Mouse (Mus musculus) retina, embryonic 14.5 days (tissue): ENCODE measurements around the gene Hoxa3.
A peak's percentile ranks its signal among the peaks of the same experiment; 100 is the strongest.

ENCODE experiments used
- DNase-seq: peaks from one replicate; pipeline ENCODE4 v3.0.0-alpha.2; 2015; ENCODE audit warnings: low spot score

Hoxa3 gene

DNA sequence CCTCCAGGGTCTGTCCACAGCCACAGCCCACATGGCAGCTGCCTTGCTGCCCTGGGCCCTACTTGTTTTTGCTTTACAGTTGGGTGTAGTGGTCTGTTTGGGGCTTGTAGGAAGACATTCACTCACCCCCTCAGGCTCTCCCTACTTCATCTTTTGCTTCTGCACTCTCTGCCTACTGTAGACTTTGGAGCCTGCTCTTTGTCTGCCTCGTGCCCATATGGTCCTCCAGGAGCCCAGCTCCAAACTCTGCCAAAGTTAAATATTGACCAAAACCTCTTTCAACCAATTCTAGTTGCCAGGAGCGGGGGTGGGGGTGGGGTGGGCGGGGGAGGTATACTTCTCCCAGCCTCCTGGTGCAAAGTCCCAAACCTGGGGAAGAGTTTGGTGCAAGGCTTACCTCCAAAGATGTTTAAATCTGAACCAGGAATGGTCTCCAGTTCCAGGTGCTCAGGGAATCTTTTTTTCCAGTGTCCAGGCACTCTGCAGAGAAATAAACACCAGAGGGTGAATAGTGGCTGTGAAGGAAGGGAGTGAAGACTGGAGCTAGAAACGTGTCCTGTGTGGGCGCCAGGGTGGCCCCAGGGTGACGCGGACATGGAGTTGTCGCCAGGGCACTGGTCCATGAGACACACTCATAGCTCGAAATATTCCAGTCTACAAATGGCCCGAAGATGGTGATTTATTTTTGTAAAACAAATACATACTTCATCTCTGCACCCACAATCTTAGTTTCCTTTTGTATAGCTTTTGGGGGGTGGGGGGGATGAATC is 29.6 kb downstream of the Hoxa3 start:
- no peak for DNase-seq

DNA sequence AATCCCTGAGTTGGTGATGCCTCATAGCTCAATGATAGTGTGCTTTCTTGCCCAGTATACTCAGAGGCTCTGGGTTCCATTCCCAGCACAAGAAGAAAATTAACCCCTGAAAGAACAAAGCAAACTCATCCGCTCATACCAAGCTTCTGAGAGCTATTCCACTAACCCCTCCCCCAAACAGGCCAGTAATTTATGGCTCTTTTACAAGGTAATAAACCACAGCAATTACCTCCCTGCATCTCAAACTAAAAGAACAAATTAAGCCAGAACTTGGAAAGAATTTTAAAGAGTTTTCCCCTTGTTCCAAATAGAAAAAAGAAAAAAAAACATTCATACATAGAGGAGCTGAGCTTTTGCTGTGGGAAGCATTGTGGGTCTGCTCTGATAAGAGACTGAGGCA is 30.3 kb downstream of the Hoxa3 start:
- no peak for DNase-seq

DNA sequence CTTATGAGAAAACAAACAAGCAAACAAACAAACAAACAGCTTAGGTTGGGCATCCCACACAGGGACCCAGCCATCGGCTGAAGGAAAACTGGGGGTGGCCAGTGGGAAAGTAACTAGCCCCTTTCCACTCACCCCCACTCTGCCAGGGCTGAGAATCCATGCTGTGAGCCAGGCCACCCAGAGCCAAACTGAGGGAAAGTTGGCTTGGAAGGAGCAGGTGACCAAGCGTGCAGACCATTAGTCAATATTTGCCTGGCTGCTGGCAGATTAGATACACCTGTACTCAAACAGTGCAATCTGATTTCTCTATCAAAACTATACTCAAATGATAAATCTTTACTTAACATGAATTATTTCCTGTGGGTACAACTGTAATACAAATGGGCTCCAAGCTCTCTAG is 31.1 kb downstream of the Hoxa3 start:
- no peak for DNase-seq

DNA sequence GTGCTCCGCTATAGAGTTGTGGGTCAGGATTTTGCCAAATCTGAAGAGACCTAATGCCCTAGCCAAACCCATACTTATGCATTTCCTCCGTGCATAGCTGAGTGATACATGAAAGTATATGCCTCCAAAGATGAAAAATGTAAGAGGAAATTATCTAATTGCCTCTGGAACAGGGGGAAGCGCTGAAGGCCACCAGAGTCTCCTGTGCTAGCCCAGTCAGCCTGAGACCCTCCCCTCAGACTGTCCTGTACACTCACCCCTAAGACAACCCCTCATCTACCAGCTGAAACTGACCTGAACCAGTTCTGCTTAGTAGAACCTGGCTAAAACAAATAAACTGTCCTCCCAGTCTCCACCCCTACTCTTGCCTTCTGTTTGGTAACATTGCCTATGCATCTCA is 32.4 kb downstream of the Hoxa3 start:
- DNase-seq, result no peak

DNA sequence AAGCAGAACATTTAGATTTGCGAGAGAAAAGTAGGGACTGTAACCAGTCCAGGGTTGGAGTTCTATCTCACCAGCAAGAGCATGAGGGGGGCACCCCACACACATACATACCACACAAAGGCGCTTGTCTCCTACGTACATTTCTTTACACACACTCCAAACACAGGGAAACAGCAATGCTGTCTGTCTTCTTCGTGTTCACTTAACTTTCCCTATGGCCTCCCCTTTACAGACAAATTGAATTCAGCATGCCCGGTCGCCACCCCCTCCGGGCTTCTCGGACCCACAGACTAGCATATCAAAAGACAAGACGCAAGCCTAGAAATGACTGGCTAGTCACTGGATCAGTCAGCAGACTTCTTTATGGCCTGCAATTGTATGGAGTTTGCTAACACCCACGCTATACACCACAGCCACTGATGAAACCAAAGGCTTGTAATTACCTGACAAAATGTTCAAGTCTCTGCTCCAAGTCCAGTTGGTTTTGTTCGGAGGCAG is 32.9 kb downstream of the Hoxa3 start:
- DNase-seq, result no peak

DNA sequence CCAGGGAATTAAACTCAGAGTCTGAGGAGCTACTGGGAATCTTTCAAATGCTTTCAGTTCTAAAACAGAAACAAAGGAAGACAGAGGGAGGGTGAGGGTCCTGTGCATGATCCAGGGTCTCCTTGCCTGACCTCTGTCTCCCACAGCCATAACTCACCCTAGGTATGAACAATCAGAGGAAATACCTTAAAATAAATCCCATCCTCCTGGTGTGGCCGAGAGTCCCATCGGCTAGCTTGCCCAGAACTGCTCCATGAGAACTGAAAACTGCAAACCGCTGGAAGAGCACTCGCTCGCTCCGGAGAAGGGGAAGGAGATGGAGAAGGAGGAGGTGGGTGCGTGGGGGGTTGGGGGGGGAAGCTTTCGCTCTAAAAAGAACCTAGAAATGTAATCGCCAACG is 33.4 kb downstream of the Hoxa3 start:
- DNase-seq, result no peak

DNA sequence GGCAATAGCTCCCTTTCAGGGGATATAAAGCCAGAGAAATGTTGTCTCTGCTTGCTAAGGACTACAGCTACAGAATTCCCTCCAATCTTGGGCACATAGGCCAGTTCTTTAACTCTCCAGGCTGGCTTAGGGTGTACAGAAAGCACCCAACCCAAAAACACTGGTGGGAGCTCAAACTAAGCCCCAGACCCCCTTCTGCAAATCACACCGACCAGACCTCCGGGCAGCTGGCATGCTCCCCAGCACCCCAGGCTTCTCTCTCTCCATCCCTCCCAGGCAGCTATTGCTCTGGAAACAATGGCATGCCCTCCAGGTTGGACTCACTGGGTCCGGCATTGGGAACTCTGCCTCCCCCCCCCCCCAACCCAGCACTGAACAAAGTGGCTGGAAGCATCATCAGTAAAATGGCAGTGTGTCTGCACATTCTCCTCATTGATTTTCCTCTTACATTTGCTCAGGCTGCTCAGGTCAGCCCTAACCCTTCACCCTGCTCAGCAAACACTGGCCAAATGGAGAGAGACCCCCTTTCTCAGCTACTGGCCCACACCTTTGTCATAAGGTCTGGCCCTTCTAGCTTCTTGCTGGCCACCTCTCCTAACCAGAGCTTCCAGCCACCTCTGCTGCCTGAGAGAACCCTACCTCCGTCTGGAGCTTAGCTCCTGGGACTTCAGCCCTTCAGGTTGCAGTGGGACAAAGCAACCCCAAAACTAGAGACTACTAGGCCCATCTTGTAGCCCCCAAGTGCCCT is 34.0 kb downstream of the Hoxa3 start:
- DNase-seq, result no peak

DNA sequence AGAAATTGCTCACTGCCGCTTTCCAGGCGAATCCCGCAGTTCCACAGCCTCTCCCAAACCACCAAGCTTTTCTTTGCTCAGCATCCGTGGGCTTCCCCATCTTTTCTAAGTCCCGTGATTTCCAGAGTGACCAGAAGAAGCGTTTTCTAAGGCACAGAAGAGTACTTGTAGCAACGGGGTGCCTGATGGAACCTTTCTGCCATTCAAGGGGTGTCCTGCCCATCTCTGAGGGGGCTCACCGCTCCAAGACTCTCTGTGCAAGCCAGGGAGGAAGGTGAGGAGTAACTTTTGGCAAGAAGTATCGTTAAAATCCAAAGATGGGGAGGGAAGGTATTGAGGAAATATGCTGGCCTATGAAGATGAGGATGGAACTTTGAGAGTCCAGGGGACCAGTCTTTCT is 35.3 kb downstream of the Hoxa3 start:
- DNase-seq, result no peak

DNA sequence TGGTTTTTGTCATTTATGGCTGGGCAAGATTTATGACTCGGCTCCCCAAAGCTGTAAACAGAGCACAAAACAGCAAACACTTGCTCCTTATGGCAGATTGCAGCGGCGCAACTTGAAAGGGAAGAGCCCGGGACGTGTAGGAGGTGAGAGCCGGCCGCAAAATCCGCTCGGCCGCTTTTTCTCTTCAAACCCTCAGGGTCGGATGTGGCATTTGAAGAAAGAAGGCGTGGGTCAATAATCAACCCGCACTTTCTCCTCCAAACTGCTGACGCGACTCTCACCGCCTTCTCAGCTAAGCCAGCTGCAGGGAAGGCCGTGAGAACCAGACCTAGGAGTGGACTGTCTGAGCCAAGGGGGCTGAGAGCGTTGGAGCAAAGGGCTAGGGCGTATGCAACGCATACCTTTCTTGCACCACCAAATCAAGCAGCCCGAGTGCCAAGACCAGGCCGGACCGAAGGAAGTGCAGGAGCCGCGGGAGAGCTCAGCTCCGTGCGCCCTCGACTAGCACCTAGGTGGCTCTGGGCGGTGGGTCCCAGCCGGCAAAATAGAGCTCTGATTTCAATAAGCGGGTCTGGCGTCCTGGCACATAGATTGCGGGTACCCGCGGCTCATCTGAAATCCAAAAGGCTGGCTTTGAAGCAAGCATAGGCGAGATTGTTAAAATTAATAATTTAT is 35.9 kb downstream of the Hoxa3 start, which contains the start of gene 5730596B20Rik:
TSS of gene 5730596B20Rik (plus strand) at position 438 of the 675 bp plus-strand sequence.
- DNase-seq, result no peak

DNA sequence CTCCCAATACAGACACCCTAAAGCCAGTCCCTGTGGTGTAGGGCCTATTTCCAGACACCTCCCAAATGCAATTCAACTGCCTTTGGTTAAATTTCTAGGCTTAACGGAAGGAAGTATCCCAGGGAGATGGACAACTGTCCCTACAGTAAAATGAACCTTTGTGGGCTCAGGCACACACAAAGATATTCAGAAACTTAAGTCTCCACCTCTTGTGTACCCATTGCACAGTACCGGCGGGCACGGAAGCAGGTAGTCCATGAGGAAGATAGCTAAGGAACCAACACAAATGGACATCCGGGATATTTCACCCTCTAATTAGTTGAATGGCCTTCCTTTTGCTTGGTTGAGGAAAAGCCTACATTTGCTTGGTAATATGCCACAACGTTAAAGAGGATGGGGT is 36.7 kb downstream of the Hoxa3 start:
- DNase-seq, result no peak

DNA sequence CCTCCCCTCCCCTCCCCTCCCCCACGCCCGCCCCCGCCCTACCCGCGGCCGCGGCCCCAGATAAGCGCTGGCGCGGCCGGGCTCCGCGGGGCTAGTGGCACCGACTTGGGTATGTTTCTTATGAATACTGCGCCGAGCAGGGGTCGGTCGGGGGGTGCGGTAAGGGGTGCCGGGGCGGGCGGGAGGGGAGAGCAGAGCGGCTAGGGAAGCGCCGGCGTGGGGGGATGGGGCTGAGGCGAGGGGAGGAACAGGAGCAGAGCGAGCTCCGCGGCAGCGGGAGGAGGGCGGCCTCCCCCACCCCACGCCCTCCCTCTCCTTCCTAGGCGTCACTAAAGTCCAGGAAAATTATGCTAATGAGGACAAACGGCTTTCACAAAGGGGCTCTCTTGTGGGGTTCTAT is 37.3 kb downstream of the Hoxa3 start:
- no peak for DNase-seq

DNA sequence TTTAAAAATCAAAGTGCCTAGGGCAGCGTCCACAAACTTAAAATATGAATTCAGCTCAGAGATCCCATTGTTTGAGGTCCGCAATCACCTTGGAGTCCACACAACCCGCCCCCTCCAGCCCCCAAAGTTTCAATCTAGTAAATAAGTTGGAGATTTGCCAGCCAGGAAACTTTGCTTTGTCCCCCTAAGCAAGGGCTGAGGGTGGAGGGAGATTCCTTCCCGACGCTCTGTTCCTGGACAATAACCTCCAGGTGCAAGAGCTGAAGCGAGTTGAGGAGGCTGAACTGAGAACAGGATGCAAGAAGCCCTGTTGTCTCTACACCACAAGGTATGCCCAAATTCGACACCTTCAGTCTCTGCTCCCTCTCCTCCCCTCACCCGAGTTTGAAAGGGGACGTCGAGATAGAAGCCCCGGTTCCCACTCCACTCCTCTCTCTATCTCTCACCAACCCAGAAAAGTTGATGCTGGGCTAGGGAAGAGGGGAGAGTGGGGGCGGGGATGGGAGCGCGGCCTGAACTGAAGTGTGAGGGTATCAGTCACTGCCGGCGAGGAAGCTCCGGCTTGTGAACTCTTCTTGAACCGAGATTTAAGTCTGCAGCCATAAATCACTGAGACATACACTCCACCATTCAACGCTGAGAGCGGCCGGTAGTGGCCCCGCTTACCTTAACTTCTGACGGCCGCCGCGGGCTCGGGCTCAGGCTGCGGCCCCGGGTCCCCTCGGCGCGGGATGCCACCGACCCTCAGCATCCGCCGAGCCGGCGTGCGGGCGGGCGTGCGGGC is 38.0 kb downstream of the Hoxa3 start:
- no peak for DNase-seq

DNA sequence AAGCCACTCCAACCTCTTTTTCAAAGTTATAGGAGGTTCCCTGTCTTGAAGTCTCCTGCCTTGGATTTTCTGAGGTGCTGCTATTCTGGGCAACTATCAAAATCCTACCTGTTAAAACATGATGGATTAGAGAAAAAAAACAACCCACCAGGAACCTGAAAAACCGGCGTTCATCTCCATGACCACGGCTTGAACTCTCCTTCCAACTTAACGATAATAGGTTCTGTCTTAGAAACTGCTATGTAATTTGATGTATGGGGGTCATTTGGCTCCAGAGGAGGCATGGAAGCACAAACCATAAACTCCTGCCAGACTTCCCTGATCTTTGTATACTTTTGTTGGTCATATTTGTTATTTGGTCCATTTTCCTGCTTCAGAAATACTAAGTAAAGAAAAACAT is 39.5 kb downstream of the Hoxa3 start:
- DNase-seq, result no peak

DNA sequence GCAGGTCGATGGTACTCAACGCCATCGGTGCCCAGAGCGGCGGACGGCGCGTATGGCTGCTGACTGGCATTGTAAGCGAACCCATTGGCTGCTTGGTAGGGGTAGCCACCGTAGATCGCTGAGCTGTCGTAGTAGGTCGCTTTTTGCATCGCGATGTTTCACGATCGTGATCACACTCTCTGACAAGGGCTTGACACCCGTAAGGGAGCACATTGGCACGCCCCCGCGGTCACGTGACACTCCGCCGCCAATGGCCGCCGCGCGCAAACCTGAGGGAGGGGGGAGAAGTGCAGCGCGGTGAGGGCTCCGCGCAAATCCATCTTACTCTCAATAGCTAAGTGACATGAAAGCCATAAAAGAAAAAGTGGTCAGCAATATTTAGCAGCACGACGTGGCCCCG is 40.6 kb downstream of the Hoxa3 start:
- no peak for DNase-seq

DNA sequence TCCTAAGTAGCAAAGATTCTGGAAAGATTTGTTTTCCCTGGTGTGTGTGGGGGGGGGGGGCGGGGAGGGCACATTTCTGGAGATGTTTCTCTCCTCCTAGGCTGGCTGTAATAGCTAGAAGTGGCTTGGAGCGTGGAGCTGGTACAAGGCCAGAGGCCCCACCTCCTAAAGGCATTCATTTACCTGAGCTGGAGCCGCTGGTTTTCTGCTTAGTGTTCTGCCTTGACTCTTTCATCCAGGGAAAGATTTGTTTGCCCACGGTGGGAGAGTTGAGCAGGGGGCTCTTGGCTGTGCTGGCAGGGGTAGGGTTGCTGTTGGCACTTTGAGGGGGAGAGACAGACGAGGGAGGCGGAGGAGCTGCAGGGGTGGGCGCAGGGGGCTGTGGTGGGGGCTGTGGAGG is 41.2 kb downstream of the Hoxa3 start:
- DNase-seq, result no peak

DNA sequence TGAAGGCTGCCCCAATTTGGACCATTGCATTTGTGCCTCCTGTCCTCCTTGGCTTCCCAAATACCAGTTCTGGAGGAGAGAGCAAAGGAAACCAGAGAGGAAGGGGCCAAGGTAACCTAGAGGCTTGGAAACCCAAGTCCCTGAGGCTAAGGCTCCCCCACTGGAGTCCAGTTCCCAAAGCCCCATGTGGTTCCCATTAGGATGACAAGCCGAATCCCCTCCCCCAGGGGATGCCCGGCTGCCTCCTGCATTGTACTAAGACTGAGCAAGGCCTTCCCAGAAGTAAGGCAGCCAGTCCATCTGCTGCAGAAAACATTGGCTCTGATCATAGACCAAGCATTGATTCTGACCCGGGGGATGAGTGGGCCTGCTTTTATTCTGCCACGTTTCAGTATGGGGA is 41.8 kb downstream of the Hoxa3 start:
- no peak for DNase-seq

DNA sequence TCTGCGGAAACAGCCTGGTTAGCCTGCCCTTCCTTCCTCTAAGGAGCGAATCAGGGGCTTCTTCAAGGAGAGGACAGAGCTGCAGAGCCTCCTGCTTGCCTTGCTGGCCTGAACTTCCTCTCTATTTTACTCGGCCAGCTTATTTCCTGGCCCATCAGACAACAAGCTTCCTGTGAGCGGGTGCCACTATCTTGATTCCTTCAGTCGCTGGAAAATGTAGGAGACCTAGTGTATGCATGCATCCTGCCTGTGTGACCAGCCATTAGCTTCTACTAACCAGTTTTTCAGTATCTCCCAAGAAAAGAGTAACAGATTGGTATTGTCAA is 42.3 kb downstream of the Hoxa3 start:
- DNase-seq, result no peak

DNA sequence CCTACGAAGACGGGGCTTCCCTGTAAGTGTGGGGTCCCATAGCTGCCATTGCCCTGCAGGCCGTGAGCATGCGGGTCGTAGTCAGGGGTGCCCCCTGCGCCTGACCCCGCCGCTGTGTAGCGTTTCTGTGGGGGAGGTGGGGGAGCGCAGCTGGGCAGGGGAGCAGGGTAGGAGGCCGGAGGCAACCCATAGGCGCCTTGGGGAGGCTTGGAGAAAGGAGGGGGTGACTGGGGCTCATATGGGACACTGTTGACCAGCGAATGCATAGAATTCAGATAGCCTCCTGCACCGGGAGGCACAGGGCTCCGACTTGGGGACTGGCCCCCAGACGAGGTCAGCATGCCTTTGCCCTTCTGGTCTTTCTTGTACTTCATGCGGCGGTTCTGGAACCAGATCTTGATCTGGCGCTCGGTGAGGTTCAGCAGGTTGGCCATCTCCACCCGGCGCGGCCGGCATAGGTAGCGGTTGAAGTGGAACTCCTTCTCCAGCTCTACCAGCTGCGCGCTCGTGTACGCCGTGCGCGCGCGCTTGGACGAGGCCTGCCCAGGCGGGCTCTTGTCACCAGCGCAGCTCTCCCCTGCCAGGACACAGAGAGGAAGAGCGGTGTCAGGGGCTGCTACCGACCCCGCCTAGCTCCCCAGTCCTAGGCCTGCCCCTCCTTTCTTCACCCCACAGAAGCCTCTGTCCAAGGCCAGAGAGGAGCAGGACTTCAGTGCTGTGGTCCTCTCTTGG is 42.8 kb downstream of the Hoxa3 start:
- no peak for DNase-seq

DNA sequence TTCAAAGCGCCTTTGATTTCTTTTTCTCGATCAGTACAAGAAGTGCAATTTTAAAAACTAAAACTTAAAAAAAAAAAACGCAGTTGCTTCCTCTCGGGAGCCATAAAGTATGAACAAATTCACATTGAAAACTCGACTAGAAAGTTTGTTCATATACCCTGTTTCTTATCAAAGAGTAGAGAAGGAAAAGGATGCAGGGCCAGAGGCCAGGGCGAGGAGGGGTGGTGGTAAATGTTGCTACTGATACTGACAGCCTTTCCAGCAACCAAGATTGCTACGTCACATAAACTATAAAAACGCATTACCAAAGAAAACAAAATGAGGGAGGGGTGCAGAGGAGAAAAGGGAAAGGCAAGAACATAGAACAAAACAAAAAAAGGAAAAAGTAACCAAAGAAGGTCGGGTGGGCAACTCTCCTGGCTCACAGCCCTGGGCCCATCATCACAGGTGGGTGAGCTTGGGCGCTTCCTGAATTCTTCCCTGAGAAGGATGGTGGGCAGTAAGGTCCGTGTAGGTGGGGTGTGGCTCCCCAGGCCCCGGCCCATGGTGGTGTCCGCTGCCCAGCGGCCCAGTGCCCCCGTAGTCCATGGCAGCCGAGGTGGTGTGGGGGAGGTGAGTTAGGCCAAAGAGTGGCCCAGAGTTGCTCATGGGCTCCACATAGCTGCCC is 43.5 kb downstream of the Hoxa3 start:
- no peak for DNase-seq

DNA sequence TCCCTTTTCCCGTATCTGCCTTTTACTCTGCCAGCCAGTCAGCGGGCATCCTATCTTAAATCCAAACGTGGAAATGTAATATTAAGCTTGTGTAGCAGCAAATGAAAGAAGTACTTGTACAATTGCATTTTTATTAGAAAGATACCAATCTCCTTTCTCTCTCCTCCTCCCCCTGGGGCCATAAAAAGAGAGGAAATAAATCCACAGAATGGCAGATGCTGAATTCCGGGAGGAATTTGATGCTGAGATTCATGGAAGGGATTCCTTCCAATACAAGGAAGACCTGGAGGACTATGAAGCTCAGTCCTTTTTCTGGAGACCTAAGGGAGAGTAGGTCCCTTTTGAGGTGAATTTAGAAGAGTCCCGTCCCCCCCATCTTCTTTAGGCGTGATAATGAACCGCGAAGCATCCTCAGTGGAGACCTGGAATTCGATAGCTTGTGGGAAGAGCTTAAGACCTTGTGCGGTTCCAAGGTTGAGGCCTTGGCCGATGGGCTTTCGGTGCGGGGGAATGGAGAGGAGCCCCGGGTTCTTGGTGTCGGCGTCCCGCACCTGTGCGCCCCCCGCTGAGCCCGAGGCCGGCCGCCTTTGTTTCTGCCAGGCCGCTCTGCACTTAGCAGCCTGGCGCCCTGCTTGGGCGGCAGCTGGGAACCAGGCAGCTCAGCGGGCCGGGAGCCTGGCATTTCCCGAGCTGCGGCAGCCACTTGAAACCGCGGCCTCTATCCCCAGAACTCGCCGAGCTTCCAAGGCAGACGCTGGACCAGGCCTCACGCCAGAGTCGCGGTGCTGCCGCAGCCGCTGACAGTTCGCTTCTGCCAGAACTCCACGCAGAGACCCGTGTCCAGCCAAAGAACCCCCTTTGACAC is 44.7 kb downstream of the Hoxa3 start:
- peak; percentile 57 for DNase-seq
